Mouse (Mus musculus) heart, embryonic 11.5 days (tissue): ENCODE results near the gene Gstm5. TPM values are rescaled to one million over a fixed set of nuclear protein-coding genes. Genes with fewer than 3 reads are reported as not detected.

Source experiments
- ATAC-seq: fragments of 200-750 bp; cut with Nextera tagmentation; replicated peaks from 2 replicates; pipeline ENCODE4 v1.8.0; 2017; ENCODE audit warnings: moderate library complexity; ENCODE audit not compliant: insufficient number of reproducible peaks, low FRiP score, low TSS enrichment
- H3K27ac ChIP-seq: fragments of 300-500 bp; sonication (generic); 2 replicates; pipeline ENCODE4 v1.5.1; 2014; ENCODE audit warnings: mild to moderate bottlenecking, low read depth, low read length
- H3K27me3 ChIP-seq: fragments of 300-500 bp; sonication (generic); 2 replicates; pipeline ENCODE4 v1.6.1; 2014; ENCODE audit warnings: mild to moderate bottlenecking, low read length, mixed read lengths; ENCODE audit not compliant: control insufficient read depth, insufficient read depth
- H3K36me3 ChIP-seq: fragments of 300-500 bp; sonication (generic); 2 replicates; pipeline ENCODE4 v1.6.1; 2014; ENCODE audit warnings: mild to moderate bottlenecking, low read length, moderate library complexity, mixed read lengths; ENCODE audit not compliant: control insufficient read depth, insufficient read depth
- H3K4me1 ChIP-seq: fragments of 300-500 bp; sonication (generic); 2 replicates; pipeline ENCODE4 v1.6.1; 2014; ENCODE audit warnings: low read length; ENCODE audit not compliant: control insufficient read depth, insufficient read depth
- H3K4me2 ChIP-seq: fragments of 300-500 bp; sonication (generic); 2 replicates; pipeline ENCODE4 v1.6.1; 2014; ENCODE audit warnings: mild to moderate bottlenecking, moderate library complexity
- H3K4me3 ChIP-seq: fragments of 300-500 bp; sonication (generic); 2 replicates; pipeline ENCODE4 v1.5.1; 2014; ENCODE audit warnings: low read depth, low read length
- H3K9ac ChIP-seq: fragments of 300-500 bp; sonication (generic); 2 replicates; pipeline ENCODE4 v1.6.1; 2014; ENCODE audit warnings: mild to moderate bottlenecking, low read depth, low read length, moderate library complexity
- H3K9me3 ChIP-seq: fragments of 300-500 bp; sonication (generic); replicated peaks from 2 replicates; pipeline ENCODE4 v1.6.1; 2016; ENCODE audit warnings: low read length; ENCODE audit not compliant: control insufficient read depth
- WGBS: fragments of 180-500 bp; shearing (Covaris S2); extraction: QIAGEN DNeasy Blood & Tissue Kit; methylation state at CpG from one replicate; pipeline ENCODE4 v1.1.7; 2014; ENCODE audit not compliant: insufficient replicate concordance; 5-methylcytosine and 5-hydroxymethylcytosine counted together
- polyA plus RNA-seq: library from polyadenylated mRNA; unstranded; fragments of >200 nt; fragmentation: Nextera tagmentation; extraction: Ambion mirVana; gene quantifications from 2 replicates; pipeline ENCODE4 v1.2.1, GENCODE M21; 2014

Gstm5 gene
- polyA plus RNA-seq = 131 TPM in 2 replicates

DNA sequence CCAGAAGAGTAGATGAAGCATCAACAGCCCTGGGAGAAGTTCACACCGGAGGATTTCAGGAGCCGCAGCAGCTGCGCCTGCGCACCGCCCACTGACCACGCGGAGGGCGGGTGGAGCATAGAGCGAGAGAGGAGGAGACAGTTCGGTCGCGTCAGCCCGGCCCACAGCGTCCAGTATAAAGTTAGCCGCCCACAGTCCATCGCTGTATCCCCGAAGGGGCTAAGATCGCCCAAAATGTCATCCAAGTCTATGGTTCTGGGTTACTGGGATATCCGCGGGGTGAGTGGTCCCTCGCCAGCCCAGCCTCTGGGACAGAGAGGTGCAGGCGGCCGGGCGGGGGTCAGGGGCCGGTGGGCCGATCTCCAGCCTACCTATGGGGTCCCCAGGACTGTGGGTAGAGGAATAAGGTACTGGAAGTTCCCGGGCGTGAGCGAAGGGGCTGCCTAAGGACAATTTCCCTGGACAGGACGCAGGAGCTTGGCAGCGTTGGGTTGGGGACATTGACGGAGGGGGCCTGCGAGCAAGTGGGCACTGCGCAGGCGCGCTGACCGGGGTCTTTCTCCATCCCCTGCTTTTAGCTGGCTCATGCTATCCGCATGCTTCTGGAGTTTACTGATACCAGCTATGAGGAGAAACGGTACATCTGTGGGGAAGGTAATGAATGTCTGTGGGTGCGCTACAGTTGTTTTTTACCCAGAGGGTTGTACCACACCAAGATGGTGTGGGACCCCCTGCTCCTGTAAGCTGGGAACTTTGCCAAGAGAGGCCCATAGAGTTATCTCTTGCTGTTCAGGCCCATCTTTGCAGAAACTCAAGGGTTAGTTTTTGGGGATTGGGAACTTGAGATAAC is at the start of gene Gstm5:
TSS of gene Gstm5 (plus strand) at position 102 of the 850 bp plus-strand sequence.
- Histone ChIP-seq H3K9ac (peak within 1 kb of the TSS; percentile 84), H3K27me3 (no peaks in the 10 kb centered on the region), H3K9me3 (no peaks in the 10 kb centered on the region), H3K4me2 (peak within 1 kb of the TSS; percentile 91), H3K36me3 (no peaks in the 10 kb centered on the region), H3K27ac (peak within 1 kb of the TSS; percentile 80), H3K4me1 (peaks cover 6% of the 10 kb centered on the region; the same call in 1 of the 2 replicates), H3K4me3 (peak within 1 kb of the TSS; percentile 75)
- 6% methylated on average over 40 of the region's 40 CpGs for WGBS
- ATAC-seq = peak; percentile 87

DNA sequence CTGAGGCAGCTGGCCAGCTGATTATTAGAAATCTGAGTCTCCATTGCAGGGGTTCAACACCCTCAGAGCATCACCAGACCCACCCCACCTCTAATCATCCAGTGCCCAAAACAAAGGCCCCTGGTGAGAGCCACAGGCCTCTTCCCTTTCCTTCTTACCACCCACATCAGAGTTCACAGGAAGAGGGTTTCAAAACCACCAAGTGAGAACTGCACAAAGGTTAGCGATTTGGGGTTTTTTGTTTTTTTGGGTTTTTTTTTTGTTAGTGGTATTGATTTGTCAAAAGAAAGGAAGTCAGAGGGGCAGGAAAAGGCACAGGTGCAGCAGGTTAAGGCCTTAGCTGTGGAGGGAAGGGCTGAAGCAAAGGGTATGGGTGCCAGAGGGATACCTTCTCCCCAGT is 49.4 kb upstream of the Gstm5 start:
- 74% methylated on average over 1 of the region's 1 CpGs for WGBS
- H3K9ac ChIP-seq = no peak overlapping the region
- H3K4me1 ChIP-seq = peaks cover 33% of the 10 kb centered on the region
- H3K27ac ChIP-seq = no peak overlapping the region
- no peaks in the 10 kb centered on the region for H3K27me3 ChIP-seq
- ATAC-seq = no peak
- no peaks in the 10 kb centered on the region for H3K9me3 ChIP-seq
- H3K4me3 ChIP-seq = no peak overlapping the region
- H3K4me2 ChIP-seq = no peak overlapping the region
- H3K36me3 ChIP-seq = no peaks in the 10 kb centered on the region

DNA sequence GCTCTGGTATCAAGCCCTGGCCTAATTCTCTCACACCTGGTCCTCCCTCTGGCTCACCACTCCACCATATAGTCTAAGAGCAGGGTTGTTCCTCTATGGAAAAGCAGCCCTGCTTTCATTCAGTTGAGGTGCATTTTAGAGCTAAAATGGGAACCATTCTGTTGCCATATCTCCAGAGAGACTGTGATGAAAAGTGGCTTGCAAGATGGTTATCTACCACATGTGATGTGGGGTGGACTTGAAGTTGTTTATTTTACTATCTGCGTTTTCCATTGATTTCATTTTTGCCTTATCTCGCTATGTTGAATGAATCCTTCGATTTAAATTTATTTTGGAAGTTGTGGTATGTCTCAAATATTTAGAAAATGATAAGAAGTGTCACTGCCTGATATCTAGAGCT is 48.8 kb upstream of the Gstm5 start:
- Histone ChIP-seq H3K27ac (no peak overlapping the region), H3K36me3 (no peaks in the 10 kb centered on the region), H3K4me1 (peaks cover 33% of the 10 kb centered on the region), H3K9me3 (no peaks in the 10 kb centered on the region), H3K4me2 (no peak overlapping the region), H3K4me3 (no peak overlapping the region), H3K27me3 (no peaks in the 10 kb centered on the region), H3K9ac (no peak overlapping the region)
- WGBS = 38% methylated on average over 3 of the region's 3 CpGs
- ATAC-seq = no peak

DNA sequence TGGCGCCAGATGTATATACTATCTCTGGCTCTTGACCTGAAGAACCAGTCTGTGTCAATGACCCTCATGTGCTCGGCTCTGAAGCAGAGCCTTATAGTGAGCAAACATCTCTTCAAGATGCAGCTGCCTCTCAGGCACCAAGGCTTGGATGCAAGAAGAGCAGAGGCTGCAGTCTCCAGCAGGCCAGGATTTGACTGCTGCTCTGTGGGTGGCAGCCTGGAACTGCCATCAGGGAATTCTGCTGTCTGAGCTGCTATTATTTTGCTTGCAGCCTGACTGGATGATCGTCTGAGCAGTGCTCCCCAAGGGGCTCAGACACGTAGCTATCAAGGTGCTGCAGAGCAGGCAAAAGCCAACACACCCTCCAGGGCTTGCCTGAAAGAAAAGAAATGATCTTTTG is 47.5 kb upstream of the Gstm5 start:
- no peaks in the 10 kb centered on the region for H3K9me3 ChIP-seq

DNA sequence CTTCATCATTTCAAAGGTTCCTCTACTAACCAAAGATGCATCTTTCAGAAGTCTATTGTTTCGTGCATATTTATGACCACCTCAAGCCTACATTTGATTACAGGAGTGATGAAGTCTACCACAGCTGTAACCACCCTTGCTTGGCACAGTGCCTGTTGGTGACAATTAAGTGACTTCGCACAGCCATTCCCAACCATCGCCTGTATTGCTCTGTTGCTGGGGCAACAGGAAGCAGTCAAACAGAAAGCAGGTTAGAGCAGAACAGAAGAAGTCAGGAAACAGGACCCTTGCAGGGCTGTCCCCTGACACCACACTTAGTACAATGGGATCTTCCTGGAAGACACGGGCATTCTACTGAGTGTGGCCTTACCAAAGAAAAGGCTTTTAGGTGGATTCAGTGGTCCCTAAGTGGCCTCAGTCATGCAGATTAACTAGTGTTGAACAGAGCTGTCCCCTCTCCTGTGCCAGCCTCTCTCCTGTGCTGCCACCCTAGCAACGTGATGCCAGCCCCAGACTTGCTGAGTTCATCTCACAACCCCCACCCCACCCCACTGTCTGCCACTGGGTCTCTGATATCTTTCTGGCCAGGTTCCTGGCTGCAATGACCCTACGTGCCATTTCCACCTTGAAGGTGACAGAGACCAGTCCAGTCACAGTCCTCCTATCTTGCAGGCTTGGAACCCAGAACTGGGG is 46.5 kb upstream of the Gstm5 start:
- no peaks in the 10 kb centered on the region for H3K27me3 ChIP-seq
- H3K4me2 ChIP-seq = no peak overlapping the region
- ATAC-seq = no peak
- H3K9ac ChIP-seq = no peak overlapping the region
- peaks cover 30% of the 10 kb centered on the region for H3K4me1 ChIP-seq
- H3K9me3 ChIP-seq = no peaks in the 10 kb centered on the region
- H3K4me3 ChIP-seq = no peak overlapping the region
- WGBS = 62% methylated on average over 6 of the region's 6 CpGs
- H3K36me3 ChIP-seq = no peaks in the 10 kb centered on the region
- no peak overlapping the region for H3K27ac ChIP-seq

More for the DNA sequence above, 47.5 kb upstream of the Gstm5 start:
- no peak overlapping the region for H3K4me2 ChIP-seq
- H3K4me1 ChIP-seq = peaks cover 33% of the 10 kb centered on the region
- WGBS = 46% methylated on average over 4 of the region's 4 CpGs
- ATAC-seq = no peak
- no peak overlapping the region for H3K27ac ChIP-seq
- H3K27me3 ChIP-seq = no peaks in the 10 kb centered on the region
- H3K4me3 ChIP-seq = no peak overlapping the region
- H3K36me3 ChIP-seq = no peaks in the 10 kb centered on the region
- no peak overlapping the region for H3K9ac ChIP-seq

DNA sequence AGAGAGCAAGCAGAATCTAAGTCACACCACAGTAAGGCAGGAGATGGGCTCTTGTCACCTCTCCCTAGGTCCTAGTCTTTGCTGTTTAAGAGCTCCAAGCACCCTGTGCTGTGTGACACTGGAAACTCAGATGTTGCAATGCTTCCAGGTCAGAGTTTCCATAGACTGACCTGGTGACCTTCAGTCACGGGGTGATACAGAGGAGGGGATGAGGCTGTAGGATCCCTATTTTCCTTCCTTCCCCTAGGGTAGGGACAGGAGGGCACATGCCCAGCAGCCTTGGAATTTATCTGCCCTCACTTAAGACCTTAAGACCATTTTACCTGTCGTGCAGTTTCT is 46.0 kb upstream of the Gstm5 start:
- peaks cover 26% of the 10 kb centered on the region for H3K4me1 ChIP-seq
- H3K27ac ChIP-seq = no peak overlapping the region
- H3K9ac ChIP-seq = no peak overlapping the region
- 70% methylated on average over 2 of the region's 2 CpGs for WGBS
- H3K27me3 ChIP-seq = no peaks in the 10 kb centered on the region
- no peak overlapping the region for H3K4me2 ChIP-seq
- no peaks in the 10 kb centered on the region for H3K36me3 ChIP-seq
- no peak for ATAC-seq
- H3K4me3 ChIP-seq = no peak overlapping the region
- H3K9me3 ChIP-seq = no peaks in the 10 kb centered on the region

DNA sequence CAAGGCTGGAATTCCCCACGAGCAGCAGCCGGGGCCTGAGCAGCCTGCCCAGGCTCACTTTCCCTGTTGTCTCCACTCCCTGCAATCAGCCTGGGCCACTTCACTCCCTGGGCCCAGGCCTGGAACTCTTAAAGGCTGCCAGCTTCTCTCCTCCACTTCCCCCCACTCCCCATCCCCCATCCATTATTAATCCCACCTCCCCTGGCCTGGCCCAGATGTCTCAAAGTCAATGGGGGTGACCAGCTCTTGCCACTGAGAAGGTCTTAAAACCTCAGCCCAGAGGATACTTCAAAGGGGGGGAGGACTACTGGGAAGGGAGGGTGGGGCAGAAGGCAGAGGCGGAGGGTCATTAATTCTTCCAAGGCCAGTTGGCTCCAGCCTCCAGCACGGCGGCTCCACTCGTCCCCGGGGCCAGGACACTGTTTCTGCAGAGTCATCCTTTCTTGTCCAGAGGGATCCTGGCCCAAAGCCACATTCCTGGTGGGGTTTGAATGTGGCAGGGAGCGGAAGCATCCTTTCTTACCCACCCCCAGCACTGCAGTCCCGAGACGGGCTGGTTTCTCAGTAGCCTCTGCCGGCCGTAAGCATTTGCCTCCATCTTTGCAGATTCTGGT is 45.1 kb upstream of the Gstm5 start:
- peak overlapping the region; percentile 52; the same call in 1 of the 2 replicates for H3K9ac ChIP-seq
- peak overlapping the region; percentile 16; the same call in 1 of the 2 replicates for H3K27ac ChIP-seq

DNA sequence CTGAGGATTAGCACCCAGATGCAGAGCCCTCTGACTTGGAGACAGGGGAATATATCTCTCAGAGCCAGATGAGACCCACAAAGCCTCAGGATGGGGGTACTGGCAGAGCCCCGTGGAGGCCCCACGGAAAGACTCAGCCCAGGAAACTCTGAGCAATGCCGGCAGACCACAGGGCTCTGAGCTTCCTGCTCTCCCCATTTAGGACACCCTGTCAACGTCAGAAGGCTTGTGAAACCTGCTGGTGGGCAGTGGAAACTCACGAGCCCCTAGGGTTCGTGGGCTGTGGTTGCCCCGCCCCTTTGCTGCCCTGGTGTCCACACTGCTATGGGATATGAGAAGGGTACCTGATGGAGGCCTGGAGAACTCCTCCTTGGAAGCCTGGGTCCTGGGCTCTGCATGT is 42.8 kb upstream of the Gstm5 start:
- Histone ChIP-seq H3K9me3 (no peaks in the 10 kb centered on the region), H3K27me3 (no peaks in the 10 kb centered on the region), H3K4me3 (no peak overlapping the region), H3K9ac (no peak overlapping the region), H3K27ac (no peak overlapping the region), H3K4me2 (no peak overlapping the region), H3K36me3 (no peaks in the 10 kb centered on the region), H3K4me1 (peaks cover 21% of the 10 kb centered on the region)
- no peak for ATAC-seq
- 49% methylated on average over 7 of the region's 7 CpGs for WGBS

More for the DNA sequence above, 45.1 kb upstream of the Gstm5 start:
- Histone ChIP-seq H3K4me3 (no peak overlapping the region), H3K36me3 (no peaks in the 10 kb centered on the region), H3K4me1 (peaks cover 24% of the 10 kb centered on the region), H3K9me3 (no peaks in the 10 kb centered on the region), H3K27me3 (no peaks in the 10 kb centered on the region), H3K4me2 (peak overlapping the region; percentile 30)
- peak; percentile 56; the same call in 1 of the 2 replicates for ATAC-seq
- 12% methylated on average over 12 of the region's 12 CpGs for WGBS
